Mouse (Mus musculus) heart, postnatal 0 days (tissue): ENCODE data around the gene Cd63. TPM values are rescaled to one million over a fixed set of nuclear protein-coding genes. Genes with fewer than 3 reads are reported as not detected.
A peak's percentile ranks its signal among the peaks of the same experiment; 100 is the strongest.

Experiments
- ATAC-seq: fragments of 200-750 bp; cut with Nextera tagmentation; 2 replicates; pipeline ENCODE4 v1.8.0; 2017; ENCODE audit warnings: low read depth, moderate number of reproducible peaks, moderate library complexity; ENCODE audit not compliant: insufficient read depth
- DNase-seq: peaks from one replicate; pipeline ENCODE4 v3.0.0-alpha.2; 2016; ENCODE audit warnings: low spot score
- H3K27ac ChIP-seq: fragments of 300-500 bp; sonication (generic); 2 replicates; pipeline ENCODE4 v1.5.1; 2014; ENCODE audit warnings: low read depth, mild to moderate bottlenecking
- H3K27me3 ChIP-seq: fragments of 300-500 bp; sonication (generic); 2 replicates; pipeline ENCODE4 v1.6.1; 2014; ENCODE audit warnings: low read length, mixed read lengths; ENCODE audit not compliant: control insufficient read depth, insufficient read depth
- H3K36me3 ChIP-seq: fragments of 300-500 bp; sonication (generic); replicated peaks from 2 replicates; pipeline ENCODE4 v1.6.1; 2014; ENCODE audit warnings: low read length, mixed read lengths; ENCODE audit not compliant: control insufficient read depth, insufficient read depth
- H3K4me1 ChIP-seq: fragments of 300-500 bp; sonication (generic); 2 replicates; pipeline ENCODE4 v1.6.1; 2014; ENCODE audit warnings: antibody characterized with exemption; ENCODE audit not compliant: control insufficient read depth, insufficient read depth
- H3K4me2 ChIP-seq: fragments of 300-500 bp; sonication (generic); 2 replicates; pipeline ENCODE4 v1.6.1; 2014; ENCODE audit warnings: low read depth, mild to moderate bottlenecking, low read length, moderate library complexity
- H3K4me3 ChIP-seq: fragments of 300-500 bp; sonication (generic); 2 replicates; pipeline ENCODE4 v1.5.1; 2014; ENCODE audit warnings: low read depth, low read length
- H3K9ac ChIP-seq: fragments of 300-500 bp; sonication (generic); replicated peaks from 2 replicates; pipeline ENCODE4 v1.6.1; 2014; ENCODE audit warnings: low read depth, low read length, mixed read lengths
- H3K9me3 ChIP-seq: fragments of 300-500 bp; sonication (generic); replicated peaks from 2 replicates; pipeline ENCODE4 v1.6.1; 2016; ENCODE audit warnings: low read length; ENCODE audit not compliant: control insufficient read depth
- CTCF ChIP-seq: IDR thresholded peaks from 2 replicates; pipeline ENCODE4 v1.5.1; 2016; ENCODE audit warnings: antibody characterized with exemption, control low read depth, low read depth
- EP300 ChIP-seq: IDR thresholded peaks from 2 replicates; pipeline ENCODE4 v1.6.1; 2016; ENCODE audit warnings: antibody characterized with exemption, low read depth
- WGBS: fragments of 180-500 bp; shearing (Covaris S2); extraction: QIAGEN DNeasy Blood & Tissue Kit; methylation state at CpG from one replicate; pipeline ENCODE4 v1.1.7; 2014; 5-methylcytosine and 5-hydroxymethylcytosine counted together
- polyA plus RNA-seq: library from polyadenylated mRNA; unstranded; fragments of >200 nt; fragmentation: Nextera tagmentation; extraction: Ambion mirVana; gene quantifications from 2 replicates; pipeline ENCODE4 v1.2.1, GENCODE M21; 2015
- total RNA-seq: library from RNA; depleted of rRNA; stranded (reverse); fragments of >200 nt; gene quantifications from 2 replicates; pipeline ENCODE4 v1.2.3, GENCODE M21; 2014; ENCODE audit warnings: low replicate concordance; rRNA removed

Cd63 gene
- 32.9 and 72.6 TPM in 2 replicates for total RNA-seq
- 381 and 398 TPM in 2 replicates for polyA plus RNA-seq

GRCm38 (mm10) chr10:128900698-128901097 lies at the start of gene Cd63:
TSS of gene Cd63 (plus strand) at chr10:128900989.
- peaks cover 14% of the 10 kb centered on the region for H3K27me3 ChIP-seq
- WGBS = 71% methylated on average over 3 of the region's 3 CpGs
- no peak within 1 kb of the TSS for H3K27ac ChIP-seq
- H3K9ac ChIP-seq = no peak within 1 kb of the TSS
- no peak within 1 kb of the TSS for H3K4me2 ChIP-seq
- no peaks in the 10 kb centered on the region for H3K9me3 ChIP-seq
- TF ChIP-seq EP300 (no peak), CTCF (no peak)
- H3K4me3 ChIP-seq = no peak within 1 kb of the TSS
- no peaks in the 10 kb centered on the region for H3K36me3 ChIP-seq
- DNase-seq = no peak
- no peak for ATAC-seq
- H3K4me1 ChIP-seq = no peaks in the 10 kb centered on the region

- TF ChIP-seq EP300 = no peak
- no peak for TF ChIP-seq CTCF
- ATAC-seq (no peak), DNase-seq (no peak)
- Histone ChIP-seq H3K27ac (no peak overlapping the region), H3K9ac (no peak overlapping the region), H3K4me1 (no peaks in the 10 kb centered on the region), H3K4me2 (no peak overlapping the region), H3K27me3 (no peaks in the 10 kb centered on the region), H3K36me3 (peaks cover 46% of the 10 kb centered on the region), H3K4me3 (no peak overlapping the region), H3K9me3 (no peaks in the 10 kb centered on the region)
Measured at GRCm38 (mm10) chr10:128861176-128861575, 39.6 kb upstream of the Cd63 start.

- WGBS = 72% methylated on average over 3 of the region's 3 CpGs
- DNase-seq = no peak
- peaks cover 54% of the 10 kb centered on the region for H3K36me3 ChIP-seq
- no peak overlapping the region for H3K9ac ChIP-seq
- no peak overlapping the region for H3K4me3 ChIP-seq
- H3K4me2 ChIP-seq = no peak overlapping the region
- no peaks in the 10 kb centered on the region for H3K27me3 ChIP-seq
- H3K4me1 ChIP-seq = no peaks in the 10 kb centered on the region
- no peak overlapping the region for H3K27ac ChIP-seq
- TF ChIP-seq EP300 = no peak
- peak; percentile 32; the same call in 1 of the 2 replicates for TF ChIP-seq CTCF
- no peaks in the 10 kb centered on the region for H3K9me3 ChIP-seq
- no peak for ATAC-seq
Measured at GRCm38 (mm10) chr10:128866042-128866441, 34.7 kb upstream of the Cd63 start.

GRCm38 (mm10) chr10:128866518-128866917 lies 34.3 kb upstream of the Cd63 start:
- ATAC-seq (no peak), DNase-seq (no peak)
- Histone ChIP-seq H3K36me3 (peaks cover 58% of the 10 kb centered on the region), H3K9ac (no peak overlapping the region), H3K9me3 (no peaks in the 10 kb centered on the region), H3K27me3 (no peaks in the 10 kb centered on the region), H3K27ac (no peak overlapping the region), H3K4me1 (no peaks in the 10 kb centered on the region), H3K4me3 (no peak overlapping the region), H3K4me2 (no peak overlapping the region)
- no peak for TF ChIP-seq EP300
- no peak for TF ChIP-seq CTCF
- WGBS = 96% methylated on average over 1 of the region's 1 CpGs

GRCm38 (mm10) chr10:128870341-128870740 lies 30.4 kb upstream of the Cd63 start:
- Histone ChIP-seq H3K9ac (no peak overlapping the region), H3K27ac (no peak overlapping the region), H3K4me2 (no peak overlapping the region), H3K27me3 (no peaks in the 10 kb centered on the region), H3K36me3 (peaks cover 72% of the 10 kb centered on the region), H3K9me3 (no peaks in the 10 kb centered on the region), H3K4me3 (no peak overlapping the region), H3K4me1 (no peaks in the 10 kb centered on the region)
- DNase-seq (no peak), ATAC-seq (no peak)
- WGBS = 69% methylated on average over 3 of the region's 3 CpGs
- TF ChIP-seq EP300 (no peak), CTCF (no peak)

- DNase-seq (no peak), ATAC-seq (no peak)
- Histone ChIP-seq H3K4me1 (no peaks in the 10 kb centered on the region), H3K27me3 (no peaks in the 10 kb centered on the region), H3K9me3 (no peaks in the 10 kb centered on the region), H3K9ac (no peak overlapping the region), H3K4me3 (no peak overlapping the region), H3K36me3 (peaks cover 24% of the 10 kb centered on the region), H3K27ac (no peak overlapping the region), H3K4me2 (no peak overlapping the region)
- TF ChIP-seq EP300 (no peak), CTCF (no peak)
Measured at GRCm38 (mm10) chr10:128878291-128878690, 22.5 kb upstream of the Cd63 start.
